Mouse (Mus musculus) layer of hippocampus, postnatal 14 days (tissue): ENCODE data around the gene BC051142. TPM values are rescaled to one million over a fixed set of nuclear protein-coding genes. Genes with fewer than 3 reads are reported as not detected.
"Not testable (repeated sequence)": the region's sequence is repeated elsewhere in the genome, so short reads cannot be mapped to it uniquely, and the experiment has no call there.

Experiments used
- DNase-seq, 2 experiments: peaks; one replicate each; pipeline ENCODE4 v3.0.0; 2021 to 2022; ENCODE audit warnings: low spot score in 2 of 2, mixed read lengths in 1 of 2
- total RNA-seq, 2 experiments: library from RNA; stranded (reverse); gene quantifications; 2 replicates each; pipeline ENCODE4 v1.2.3; 2021

The BC051142 gene
- total RNA-seq, 2 experiments from 2014 or later, result 4.8 to 8.2 TPM

GRCm38 (mm10) chr17:34497726-34498125 is 99.1 kb downstream of the BC051142 start:
- DNase-seq, result not testable (repeated sequence)

DNA sequence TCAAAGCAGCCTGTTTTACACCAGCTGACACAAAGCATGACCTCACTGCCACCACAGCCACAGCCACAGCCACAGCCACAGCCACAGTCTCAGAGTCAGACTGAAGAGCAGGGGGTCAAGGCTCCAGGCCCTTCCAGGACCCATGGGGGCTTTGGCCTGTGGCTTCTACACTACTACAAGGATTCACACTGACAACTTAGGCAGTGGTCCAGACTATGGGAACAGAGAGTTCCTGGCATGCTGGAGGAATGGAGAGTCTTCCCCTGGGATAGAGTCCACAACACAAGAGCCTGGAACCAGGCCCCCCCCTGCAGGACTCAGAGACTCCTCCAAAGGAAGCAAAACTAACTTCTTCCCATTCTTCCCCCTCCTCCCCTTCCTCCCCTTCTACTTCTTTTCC is 109.0 kb downstream of the BC051142 start:
- no peak for DNase-seq

Other genes with a start within 250 kb of the BC051142 start
- under 1 TPM; 0.65 to 0.98 TPM for gene H2-DMb1, start 245.7 kb upstream of the BC051142 start, total RNA-seq
- gene Tap1, start 211.3 kb upstream of the BC051142 start, total RNA-seq, result 1 to 10 TPM; 2.8 to 3.2 TPM
- gene Psmb9, start 211.1 kb upstream of the BC051142 start, total RNA-seq, result 1 to 10 TPM; 1.1 to 1.8 TPM
- 1 to 10 TPM; 2.5 to 2.6 TPM for gene Psmb8, start 201.1 kb upstream of the BC051142 start, total RNA-seq
- gene Tap2, start 195.3 kb upstream of the BC051142 start, total RNA-seq, result 1 to 10 TPM; 5.7 to 5.9 TPM
- gene H2-Ob, start 159.9 kb upstream of the BC051142 start, total RNA-seq, result under 1 TPM in 1 of 2 experiments, not detected in 1; 0.69 TPM
- gene H2-Ab1, start 141.1 kb upstream of the BC051142 start, total RNA-seq, result 1 to 10 TPM; 2.3 to 2.7 TPM
- 1 to 10 TPM in 1 of 2 experiments, under 1 TPM in 1; 0.93 to 2.1 TPM for gene H2-Aa, start 111.0 kb upstream of the BC051142 start, total RNA-seq
- 1 to 10 TPM; 1.8 to 2.1 TPM for gene H2-Eb1, start 93.0 kb upstream of the BC051142 start, total RNA-seq
- not detected for gene H2-Eb2, start 73.2 kb upstream of the BC051142 start, total RNA-seq
- gene Btnl2, start 44.0 kb upstream of the BC051142 start, total RNA-seq, result under 1 TPM; 0.48 to 0.74 TPM
- not detected for gene Btnl1, start 21.7 kb upstream of the BC051142 start, total RNA-seq
- gene Btnl4, start 78.5 kb downstream of the BC051142 start, total RNA-seq, result not detected
- gene Btnl6, start 118.5 kb downstream of the BC051142 start, total RNA-seq, result not detected
- gene Notch4, start 165.4 kb downstream of the BC051142 start, total RNA-seq, result 10 to 100 TPM; 12.8 to 16.7 TPM
- 1 to 10 TPM; 3.1 to 3.5 TPM for gene Gpsm3, start 191.0 kb downstream of the BC051142 start, total RNA-seq
- 10 to 100 TPM; 43.5 to 52.7 TPM for gene Pbx2, start 192.4 kb downstream of the BC051142 start, total RNA-seq
- 1 to 10 TPM; 1.2 to 1.5 TPM for gene Ager, start 199.0 kb downstream of the BC051142 start, total RNA-seq
- 10 to 100 TPM; 85.7 to 92.9 TPM for gene Rnf5, start 204.9 kb downstream of the BC051142 start, total RNA-seq
- gene Agpat1, start 205.4 kb downstream of the BC051142 start, total RNA-seq, result 100 to 1,000 TPM; 156 to 167 TPM
- gene Egfl8, start 217.2 kb downstream of the BC051142 start, total RNA-seq, result 1 to 10 TPM; 4.3 to 8.7 TPM
- 10 to 100 TPM; 36.6 to 42.2 TPM for gene Ppt2, start 229.7 kb downstream of the BC051142 start, total RNA-seq
- 100 to 1,000 TPM; 248 to 266 TPM for gene Prrt1, start 230.7 kb downstream of the BC051142 start, total RNA-seq
- 10 to 100 TPM; 16.0 to 17.1 TPM for gene Fkbpl, start 245.9 kb downstream of the BC051142 start, total RNA-seq
- gene Atf6b, start 248.3 kb downstream of the BC051142 start, total RNA-seq, result 10 to 100 TPM; 80.0 to 81.9 TPM